Mouse (Mus musculus): Measurements from ENCODE around the gene Slc26a11.

DNA sequence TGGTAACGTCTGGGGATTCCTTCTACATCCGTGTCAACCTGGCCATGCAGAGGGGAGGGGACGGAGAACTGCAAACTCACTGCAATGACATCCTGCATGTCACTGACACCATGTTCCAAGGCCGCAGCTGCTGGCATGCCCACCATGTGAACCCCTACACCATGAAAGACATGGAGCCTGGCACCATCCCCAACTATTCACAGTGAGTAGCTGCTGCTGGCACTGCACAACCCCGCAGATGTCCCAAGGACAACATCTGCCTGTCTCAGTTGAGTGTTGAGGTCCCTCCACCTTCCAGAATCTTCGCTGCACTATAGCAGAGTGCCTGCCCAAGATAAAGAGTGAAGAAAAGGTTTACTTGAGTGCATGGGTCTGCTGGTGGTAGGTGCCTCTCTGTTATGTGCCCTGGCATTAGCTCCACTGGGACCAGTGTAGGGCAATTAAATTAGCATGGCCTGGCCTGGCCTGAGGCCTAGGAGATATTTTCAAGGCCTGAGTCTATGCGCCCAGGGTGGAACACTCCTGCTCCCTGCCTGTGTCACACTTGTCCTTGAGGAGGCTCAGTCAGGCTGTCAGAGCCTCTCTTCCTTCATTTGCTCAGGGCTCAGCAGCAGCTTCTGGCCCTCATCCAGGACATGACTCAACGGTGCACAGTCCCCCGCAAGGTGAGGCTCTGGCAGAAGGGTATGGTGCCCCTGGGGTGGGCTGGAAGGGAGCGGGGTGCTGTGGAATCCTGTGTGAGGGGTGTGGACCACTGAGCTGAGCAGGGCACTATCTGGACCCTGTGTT, 16.9 kb upstream of the Slc26a11 start:
- no peak for TF ChIP-seq ZNF384 (IDR thresholded peaks at IDR 0.05; ENCODE audit: low read depth, low read length)
- TF ChIP-seq CHD2 (IDR thresholded peaks at IDR 0.05; ENCODE audit: low read depth, low read length), result no peak

Measured in ES-E14 (cell line).